Mouse (Mus musculus): ENCODE results near the gene Sdk2.

DNA sequence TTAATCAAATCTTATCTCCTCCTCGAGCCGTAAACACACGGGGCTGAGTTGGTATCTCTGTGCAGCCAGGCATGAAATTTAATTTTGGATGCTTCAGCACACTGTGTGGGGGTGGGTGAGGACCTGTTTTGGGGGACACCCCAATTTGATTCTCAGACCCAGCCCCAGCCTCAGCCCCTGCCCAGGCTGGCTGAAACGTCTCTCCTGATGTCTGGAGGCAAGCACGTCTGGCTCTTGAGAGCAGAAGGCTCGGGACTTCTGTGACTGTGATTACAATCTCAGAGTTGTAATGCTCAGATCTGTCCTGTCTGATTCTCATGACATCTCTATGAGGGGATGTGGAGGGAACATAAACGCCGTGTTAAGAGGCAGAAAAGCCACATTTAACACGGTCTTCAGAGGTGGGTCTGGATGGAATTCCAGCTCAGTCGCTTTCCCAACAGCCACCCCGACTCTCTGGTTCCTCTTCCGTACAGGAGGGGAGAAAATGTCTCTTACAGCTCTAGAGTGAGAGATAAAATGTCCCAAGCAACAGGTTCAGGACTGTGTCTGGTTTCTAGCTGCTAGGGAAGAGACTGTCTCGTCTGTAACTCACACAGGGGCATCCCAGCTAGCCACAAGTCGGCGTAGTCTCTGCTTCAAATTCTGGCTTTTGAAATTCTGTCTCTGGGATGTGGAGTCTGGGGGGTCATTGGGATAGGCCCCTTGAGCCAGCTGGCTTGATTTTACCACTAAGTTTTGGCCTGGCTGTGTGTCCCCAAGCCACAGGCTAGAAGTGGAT lies 50.5 kb downstream of the Sdk2 start:
- no peak for TF ChIP-seq CTCF (IDR thresholded peaks at IDR 0.05)
- no peak for TF ChIP-seq EP300 (IDR thresholded peaks at IDR 0.05)
